Mouse (Mus musculus): ENCODE measurements at regions not wholly inside any gene's neighbourhood (a gene's known extent, or its start where the extent isn't known, plus 50 kb on each side); places are given as distances from the start of the nearest gene placed in this dataset.

DNA sequence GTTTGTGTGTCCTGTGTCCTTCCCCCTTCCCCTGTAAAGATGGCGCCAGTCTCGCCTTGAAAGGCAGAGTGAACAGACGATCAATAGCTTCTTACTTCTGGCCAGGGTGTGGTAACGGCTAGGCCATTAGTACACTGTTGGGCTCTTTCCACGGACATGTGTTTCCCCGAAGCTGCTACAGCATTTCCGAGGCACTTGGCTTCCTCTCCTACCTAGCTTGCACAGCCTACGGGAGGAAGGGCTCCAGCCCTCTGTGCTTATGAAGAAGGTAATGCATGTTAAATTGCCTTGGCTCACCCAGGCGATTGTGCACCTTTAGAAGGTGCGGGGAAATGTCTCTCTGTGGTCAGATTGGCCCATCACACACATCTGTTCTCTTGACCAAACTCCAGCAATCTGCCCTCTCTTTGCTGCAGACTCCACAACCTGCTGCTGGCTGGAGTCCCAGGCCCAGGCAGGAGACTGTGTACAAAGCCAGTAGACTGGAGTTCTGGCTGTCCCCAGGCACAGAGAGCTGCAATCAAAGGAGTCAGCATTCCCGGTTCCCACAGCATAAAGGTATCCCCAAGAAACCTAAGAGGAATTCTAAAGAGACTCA, 208.7 kb downstream of the Snx10 start:
- TF ChIP-seq CTCF (IDR thresholded peaks at IDR 0.05; ENCODE audit: low read depth, low read length) (no peak), POLR2A (IDR thresholded peaks at IDR 0.05; ENCODE audit: insufficient read depth, low read length) (no peak), EP300 (IDR thresholded peaks at IDR 0.05; ENCODE audit: insufficient read depth, low read depth, low read length) (no peak)
- Histone ChIP-seq H3K9me3 (replicated peaks; ENCODE audit: control insufficient read depth, insufficient read depth, low read length, poor library complexity, severe bottlenecking) (no peaks in the 10 kb centered on the region), H3K4me1 (ENCODE audit: control insufficient read depth, insufficient read depth, low read length) (no peaks in the 10 kb centered on the region), H3K27me3 (ENCODE audit: control insufficient read depth, insufficient read depth, low read length, poor library complexity, severe bottlenecking) (no peaks in the 10 kb centered on the region), H3K36me3 (ENCODE audit: control insufficient read depth, insufficient read depth, low read length, poor library complexity, severe bottlenecking) (no peaks in the 10 kb centered on the region), H3K27ac (ENCODE audit: insufficient read depth, low read length) (no peak overlapping the region), H3K9ac (ENCODE audit: low read depth, poor library complexity, severe bottlenecking) (no peak overlapping the region), H3K4me3 (ENCODE audit: low read depth, low read length) (no peak overlapping the region)

DNA sequence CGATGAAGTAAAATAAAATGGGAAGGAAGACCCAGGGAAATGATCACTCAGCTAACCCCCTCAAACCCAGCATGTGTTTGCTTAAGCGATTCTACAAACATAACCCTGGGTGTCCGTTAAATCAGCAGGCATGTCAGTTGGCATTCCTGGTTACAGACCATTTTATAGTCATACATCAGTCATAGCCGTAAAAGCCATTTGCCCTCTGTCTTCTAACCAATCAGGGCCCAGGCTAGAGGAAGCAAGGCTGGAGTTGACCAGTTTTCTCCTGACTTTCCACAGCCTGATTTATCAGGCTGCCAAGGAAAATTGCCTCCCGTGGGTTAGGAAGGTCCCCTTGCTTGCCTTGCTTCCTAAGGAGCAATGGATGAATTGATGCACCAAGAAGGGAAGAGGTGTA, 212.3 kb downstream of the Snx10 start:
- no peaks in the 10 kb centered on the region for H3K36me3 ChIP-seq (ENCODE audit: control insufficient read depth, insufficient read depth, low read length, poor library complexity, severe bottlenecking)
- H3K9me3 ChIP-seq (replicated peaks; ENCODE audit: control insufficient read depth, insufficient read depth, low read length, poor library complexity, severe bottlenecking): no peaks in the 10 kb centered on the region
- TF ChIP-seq CTCF (IDR thresholded peaks at IDR 0.05; ENCODE audit: low read depth, low read length) (no peak), EP300 (IDR thresholded peaks at IDR 0.05; ENCODE audit: insufficient read depth, low read depth, low read length) (no peak), POLR2A (IDR thresholded peaks at IDR 0.05; ENCODE audit: insufficient read depth, low read length) (no peak)

DNA sequence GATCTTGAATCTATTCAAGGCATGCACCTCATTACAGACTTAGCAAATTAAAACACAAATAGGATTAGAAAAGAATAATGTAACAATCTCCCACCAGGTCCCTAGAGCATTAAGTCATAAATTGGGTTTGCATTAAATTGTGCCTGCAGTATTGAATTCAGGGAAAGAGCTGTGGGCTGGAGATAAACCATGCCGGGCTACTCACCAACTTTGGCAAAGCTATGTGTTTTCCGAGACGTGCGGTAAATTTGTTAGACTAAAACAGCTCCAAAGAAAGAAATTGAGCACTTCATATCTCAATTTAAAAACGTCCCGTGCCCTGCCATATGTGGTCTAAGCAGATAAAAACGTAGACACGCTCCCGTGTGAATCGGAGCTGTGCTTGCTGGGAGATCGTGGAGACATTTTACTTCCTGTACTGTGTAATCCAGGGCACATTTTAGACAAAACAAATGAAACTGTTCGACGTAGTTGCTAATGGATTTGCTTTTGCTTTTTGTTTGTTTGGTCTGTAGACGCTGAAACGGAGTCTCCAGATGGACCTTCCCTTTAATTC, 219.5 kb downstream of the Snx10 start:
- Histone ChIP-seq H3K36me3 (ENCODE audit: control insufficient read depth, insufficient read depth, low read length, poor library complexity, severe bottlenecking) (no peaks in the 10 kb centered on the region), H3K9ac (ENCODE audit: low read depth, poor library complexity, severe bottlenecking) (no peak overlapping the region), H3K9me3 (replicated peaks; ENCODE audit: control insufficient read depth, insufficient read depth, low read length, poor library complexity, severe bottlenecking) (no peaks in the 10 kb centered on the region), H3K4me1 (ENCODE audit: control insufficient read depth, insufficient read depth, low read length) (no peaks in the 10 kb centered on the region), H3K27me3 (ENCODE audit: control insufficient read depth, insufficient read depth, low read length, poor library complexity, severe bottlenecking) (no peaks in the 10 kb centered on the region), H3K27ac (ENCODE audit: insufficient read depth, low read length) (no peak overlapping the region), H3K4me3 (ENCODE audit: low read depth, low read length) (no peak overlapping the region)
- TF ChIP-seq POLR2A (IDR thresholded peaks at IDR 0.05; ENCODE audit: insufficient read depth, low read length) (no peak), CTCF (IDR thresholded peaks at IDR 0.05; ENCODE audit: low read depth, low read length) (no peak), EP300 (IDR thresholded peaks at IDR 0.05; ENCODE audit: insufficient read depth, low read depth, low read length) (no peak)

More for the DNA sequence above, 212.3 kb downstream of the Snx10 start:
- Histone ChIP-seq H3K27ac (ENCODE audit: insufficient read depth, low read length) (no peak overlapping the region), H3K4me3 (ENCODE audit: low read depth, low read length) (no peak overlapping the region), H3K9ac (ENCODE audit: low read depth, poor library complexity, severe bottlenecking) (no peak overlapping the region), H3K27me3 (ENCODE audit: control insufficient read depth, insufficient read depth, low read length, poor library complexity, severe bottlenecking) (no peaks in the 10 kb centered on the region), H3K4me1 (ENCODE audit: control insufficient read depth, insufficient read depth, low read length) (no peaks in the 10 kb centered on the region)

DNA sequence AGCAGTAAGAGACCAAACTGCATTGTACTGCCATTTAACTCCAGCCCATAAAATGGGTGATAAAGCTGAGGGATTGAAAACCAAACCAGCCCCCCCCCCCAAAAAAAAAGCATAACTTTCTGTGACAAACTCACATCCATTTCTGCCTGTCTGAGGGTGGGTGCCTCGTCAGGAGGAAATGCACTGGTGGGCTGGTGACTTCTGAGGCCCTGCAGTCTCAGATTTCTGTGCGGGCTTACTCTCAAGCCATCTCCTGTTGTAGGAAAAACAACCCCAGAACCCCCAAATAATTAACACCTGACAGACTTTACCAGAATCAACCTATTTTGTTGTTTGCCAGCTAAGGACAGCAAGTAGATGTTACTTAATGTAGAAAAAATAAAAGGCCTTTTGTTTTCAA, 220.9 kb downstream of the Snx10 start:
- no peaks in the 10 kb centered on the region for H3K36me3 ChIP-seq (ENCODE audit: control insufficient read depth, insufficient read depth, low read length, poor library complexity, severe bottlenecking)
- H3K9ac ChIP-seq (ENCODE audit: low read depth, poor library complexity, severe bottlenecking): no peak overlapping the region
- H3K27me3 ChIP-seq (ENCODE audit: control insufficient read depth, insufficient read depth, low read length, poor library complexity, severe bottlenecking): no peaks in the 10 kb centered on the region
- H3K9me3 ChIP-seq (replicated peaks; ENCODE audit: control insufficient read depth, insufficient read depth, low read length, poor library complexity, severe bottlenecking): no peaks in the 10 kb centered on the region
- TF ChIP-seq CTCF (IDR thresholded peaks at IDR 0.05; ENCODE audit: low read depth, low read length) (no peak), POLR2A (IDR thresholded peaks at IDR 0.05; ENCODE audit: insufficient read depth, low read length) (no peak), EP300 (IDR thresholded peaks at IDR 0.05; ENCODE audit: insufficient read depth, low read depth, low read length) (no peak)
- no peak overlapping the region for H3K4me3 ChIP-seq (ENCODE audit: low read depth, low read length)
- no peak overlapping the region for H3K27ac ChIP-seq (ENCODE audit: insufficient read depth, low read length)
- no peaks in the 10 kb centered on the region for H3K4me1 ChIP-seq (ENCODE audit: control insufficient read depth, insufficient read depth, low read length)

DNA sequence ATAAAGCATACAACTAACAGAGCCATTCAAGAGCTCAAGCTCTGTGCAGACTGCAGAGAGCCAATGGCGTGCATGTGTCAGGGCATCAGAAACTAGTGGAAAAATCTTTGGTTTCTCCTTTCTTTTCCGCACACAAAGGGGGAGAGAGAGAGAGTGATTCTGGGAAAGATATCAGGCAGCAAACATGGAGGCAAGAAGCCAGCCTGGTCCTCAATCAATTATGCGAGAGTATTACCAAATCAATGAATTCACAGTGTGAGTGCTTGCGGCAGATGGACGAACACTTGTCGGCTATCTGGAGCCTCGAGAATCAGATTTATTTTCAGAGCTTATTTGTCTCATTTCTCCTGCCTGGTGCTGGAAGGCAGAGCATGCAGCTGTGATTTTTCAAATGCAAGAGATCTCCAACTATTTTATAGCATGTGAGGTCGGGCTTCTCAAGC, 230.6 kb downstream of the Snx10 start:
- H3K9ac ChIP-seq (ENCODE audit: low read depth, poor library complexity, severe bottlenecking): no peak overlapping the region
- TF ChIP-seq CTCF (IDR thresholded peaks at IDR 0.05; ENCODE audit: low read depth, low read length): no peak
- no peak for TF ChIP-seq EP300 (IDR thresholded peaks at IDR 0.05; ENCODE audit: insufficient read depth, low read depth, low read length)
- no peak for TF ChIP-seq POLR2A (IDR thresholded peaks at IDR 0.05; ENCODE audit: insufficient read depth, low read length)
- H3K4me3 ChIP-seq (ENCODE audit: low read depth, low read length): no peak overlapping the region
- H3K36me3 ChIP-seq (ENCODE audit: control insufficient read depth, insufficient read depth, low read length, poor library complexity, severe bottlenecking): no peaks in the 10 kb centered on the region
- no peaks in the 10 kb centered on the region for H3K9me3 ChIP-seq (replicated peaks; ENCODE audit: control insufficient read depth, insufficient read depth, low read length, poor library complexity, severe bottlenecking)
- H3K4me1 ChIP-seq (ENCODE audit: control insufficient read depth, insufficient read depth, low read length): no peaks in the 10 kb centered on the region
- H3K27ac ChIP-seq (ENCODE audit: insufficient read depth, low read length): no peak overlapping the region
- H3K27me3 ChIP-seq (ENCODE audit: control insufficient read depth, insufficient read depth, low read length, poor library complexity, severe bottlenecking): no peaks in the 10 kb centered on the region

DNA sequence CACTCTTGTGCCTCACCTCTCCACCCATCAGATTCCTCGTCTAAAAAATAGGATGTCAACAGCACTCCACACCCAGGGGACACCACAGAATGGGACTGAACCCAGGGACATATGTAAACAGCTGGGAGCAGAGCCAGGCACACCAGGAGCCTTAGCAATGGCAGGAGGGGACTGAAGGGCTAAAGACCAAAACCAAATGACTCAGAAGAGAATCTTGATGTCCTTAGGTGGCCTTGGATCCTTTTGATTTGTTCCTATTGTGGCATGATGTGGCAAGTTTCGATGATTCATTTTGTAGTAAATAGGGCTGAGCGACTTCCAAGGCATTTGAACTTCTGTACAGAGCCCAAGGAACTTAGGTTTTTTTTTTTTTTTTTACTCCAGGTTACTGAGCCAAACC, 233.4 kb downstream of the Snx10 start:
- H3K27ac ChIP-seq (ENCODE audit: insufficient read depth, low read length): no peak overlapping the region
- no peak overlapping the region for H3K9ac ChIP-seq (ENCODE audit: low read depth, poor library complexity, severe bottlenecking)
- no peaks in the 10 kb centered on the region for H3K9me3 ChIP-seq (replicated peaks; ENCODE audit: control insufficient read depth, insufficient read depth, low read length, poor library complexity, severe bottlenecking)
- no peaks in the 10 kb centered on the region for H3K4me1 ChIP-seq (ENCODE audit: control insufficient read depth, insufficient read depth, low read length)
- no peaks in the 10 kb centered on the region for H3K36me3 ChIP-seq (ENCODE audit: control insufficient read depth, insufficient read depth, low read length, poor library complexity, severe bottlenecking)
- H3K27me3 ChIP-seq (ENCODE audit: control insufficient read depth, insufficient read depth, low read length, poor library complexity, severe bottlenecking): no peaks in the 10 kb centered on the region
- no peak for TF ChIP-seq EP300 (IDR thresholded peaks at IDR 0.05; ENCODE audit: insufficient read depth, low read depth, low read length)
- no peak for TF ChIP-seq POLR2A (IDR thresholded peaks at IDR 0.05; ENCODE audit: insufficient read depth, low read length)
- TF ChIP-seq CTCF (IDR thresholded peaks at IDR 0.05; ENCODE audit: low read depth, low read length): no peak
- H3K4me3 ChIP-seq (ENCODE audit: low read depth, low read length): no peak overlapping the region

Data from ES-Bruce4 (cell line).